Mouse (Mus musculus) brain, embryonic 14.5 days (tissue): ENCODE measurements around the gene Znrf2.

ENCODE experiments used
- CTCF ChIP-seq: fragments of 200-500 bp; IDR thresholded peaks from 2 replicates; pipeline ENCODE4 v1.5.1; 2012; ENCODE audit warnings: inconsistent platforms, mild to moderate bottlenecking, moderate library complexity, borderline replicate concordance; ENCODE audit not compliant: insufficient read depth, insufficient read length; ENCODE audit errors: extremely low read depth
- POLR2A ChIP-seq: fragments of 200-500 bp; IDR thresholded peaks from 2 replicates; pipeline ENCODE4 v1.6.1; 2012; ENCODE audit warnings: mild to moderate bottlenecking, inconsistent platforms, borderline replicate concordance; ENCODE audit not compliant: poor library complexity, insufficient read depth, insufficient read length, severe bottlenecking; ENCODE audit errors: extremely low read depth

DNA sequence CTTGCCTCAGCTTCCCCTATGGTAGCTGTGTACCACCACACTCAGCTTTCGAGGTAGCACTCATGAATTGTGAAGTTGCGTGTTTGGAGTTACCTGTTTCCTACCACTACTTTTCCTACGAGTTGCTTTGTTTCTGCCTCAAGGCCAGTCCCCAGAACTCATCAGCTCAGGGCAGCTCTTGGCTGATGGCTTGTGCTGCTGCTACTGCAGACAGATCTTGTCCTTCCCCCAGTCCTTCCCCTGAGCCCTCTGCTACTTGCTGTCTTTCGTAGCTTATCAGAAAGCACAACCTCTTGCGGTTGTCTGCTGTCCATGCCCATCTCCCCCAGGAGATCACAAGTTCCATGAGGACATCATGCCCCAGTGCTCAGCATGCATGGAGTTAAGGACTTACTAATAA lies 29.9 kb upstream of the Znrf2 start:
- TF ChIP-seq CTCF = no peak
- TF ChIP-seq POLR2A = no peak
